In the genomic region with DNA sequence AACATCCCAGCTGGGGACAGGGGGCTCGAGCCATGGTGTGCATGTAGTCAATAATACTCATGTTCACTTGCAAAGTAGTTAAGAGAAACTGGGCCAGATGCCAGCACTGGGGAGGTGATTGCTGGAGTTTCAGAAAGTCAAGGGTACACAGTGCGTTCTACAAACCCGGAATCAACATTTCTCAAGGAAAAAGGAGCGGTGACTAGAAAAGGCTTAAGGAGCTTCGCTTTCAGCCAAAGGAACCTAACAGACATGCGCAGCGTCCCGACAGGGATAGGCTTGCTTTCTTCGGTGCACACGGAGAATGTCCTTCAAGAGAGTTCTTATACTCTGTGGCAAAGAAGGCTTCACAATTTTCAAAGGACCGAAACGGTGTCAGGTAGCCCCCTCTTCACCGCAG, we compare ENCODE assay signal across 11 mouse cellular contexts. TPM values are rescaled to one million over a fixed set of nuclear protein-coding genes. Genes with fewer than 3 reads are reported as not detected.
DNase-seq lines count a peak whose midpoint lies in the region; ATAC-seq and TF ChIP-seq lines count a peak whose summit lies in the region.
"Had no signal": no experiment of that assay in that cellular context is flagged by ENCODE, and none has a peak within 500 bp of the region (broad histone marks: within the 10 kb centered on the region; RNA-seq: fewer than 3 reads in every experiment).

No protein-coding gene starts in this region.

- H3K27me3 ChIP-seq in spleen, adult 2 months (ENCODE audit: control insufficient read depth, insufficient read depth, low read length), result no peaks in the 10 kb centered on the region
- no peaks in the 10 kb centered on the region for H3K27me3 ChIP-seq in forebrain, embryonic 16.5 days (replicated peaks; ENCODE audit: control insufficient read depth, insufficient read depth, low read length)

- no peaks in the 10 kb centered on the region for H3K36me3 ChIP-seq in spleen, adult 2 months (ENCODE audit: control insufficient read depth, insufficient read depth, low read length)
- no peaks in the 10 kb centered on the region for H3K36me3 ChIP-seq in forebrain, embryonic 16.5 days (ENCODE audit: control insufficient read depth, insufficient read depth)

- H3K9me3 ChIP-seq in forebrain, embryonic 16.5 days (ENCODE audit: control insufficient read depth, low read length), result no peaks in the 10 kb centered on the region

- H3K9ac ChIP-seq in forebrain, embryonic 16.5 days (replicated peaks; ENCODE audit: low read depth, low read length), result no peak overlapping the region

- peak overlapping the region; percentile 47 for H3K27ac ChIP-seq in spleen, adult 2 months (ENCODE audit: insufficient read depth, low read length)
- H3K27ac ChIP-seq in forebrain, embryonic 16.5 days (ENCODE audit: low read length), result no peak overlapping the region

- no peak for DNase-seq in spleen, adult 2 months (ENCODE audit: low read depth in 1 of 2, low spot score in 2 of 2)
- no peak for DNase-seq in spleen, adult 18-20 months
- DNase-seq in kidney, adult 11 months, result peak; percentile 81
- DNase-seq in lung, adult 2 months, result peak; percentile 38
- peak; percentile 83 for DNase-seq in testis, postnatal 10 days (ENCODE audit: low spot score)
- no peak for DNase-seq in layer of hippocampus, adult 9-10 months (ENCODE audit: low spot score)
- DNase-seq in cerebellum, postnatal 36 days, result no peak
- DNase-seq: heart, postnatal 10 days; liver had no signal

- peaks cover 20% of the 10 kb centered on the region; the same call in 1 of the 2 replicates for H3K4me1 ChIP-seq in spleen, adult 2 months (ENCODE audit: control insufficient read depth, insufficient read depth, insufficient read length)
- no peaks in the 10 kb centered on the region for H3K4me1 ChIP-seq in lung, adult 2 months (ENCODE audit: control insufficient read depth, insufficient read depth, low read length)
- H3K4me1 ChIP-seq in forebrain, embryonic 16.5 days (replicated peaks; ENCODE audit: control insufficient read depth, insufficient read depth, low read length), result no peaks in the 10 kb centered on the region

- no peak overlapping the region for H3K4me2 ChIP-seq in forebrain, embryonic 16.5 days (ENCODE audit: low read length)

- no peak overlapping the region for H3K4me3 ChIP-seq in spleen, adult 2 months (ENCODE audit: extremely low read depth, insufficient read depth, insufficient read length)
- H3K4me3 ChIP-seq in lung, adult 2 months (replicated peaks; ENCODE audit: extremely low read depth, low read depth, low read length), result no peak overlapping the region
- H3K4me3 ChIP-seq in forebrain, embryonic 16.5 days (replicated peaks; ENCODE audit: low read length), result no peak overlapping the region
- H3K4me3 ChIP-seq: myocyte had no signal

- no peak for TF ChIP-seq POLR2A in spleen, adult 2 months (IDR thresholded peaks at IDR 0.05; ENCODE audit: low read depth, low read length)
- TF ChIP-seq POLR2A in lung, adult 2 months (IDR thresholded peaks at IDR 0.05; ENCODE audit: borderline replicate concordance, extremely low read depth, low read depth, low read length), result no peak

- no peak for TF ChIP-seq CTCF in spleen, adult 2 months (IDR thresholded peaks at IDR 0.05; ENCODE audit: extremely low read depth, insufficient read depth, insufficient read length, insufficient replicate concordance)
- TF ChIP-seq CTCF in lung, adult 2 months (IDR thresholded peaks at IDR 0.05; ENCODE audit: insufficient read depth, low read length), result no peak

- no peak for ATAC-seq in forebrain, embryonic 16.5 days

- 79% methylated on average over 13 of the region's 13 CpGs for WGBS in spleen, adult 2 months
- 62% methylated on average over 13 of the region's 13 CpGs for WGBS in lung, adult 2 months
- WGBS in forebrain, embryonic 16.5 days, result 79% methylated on average over 13 of the region's 13 CpGs

RNA-seq across cellular contexts. Expression of gene Etnk1, which starts 12.1 kb away (rescaled TPM):
- polyA plus RNA-seq in spleen, adult 2 months (2012; rRNA removed), result 38.3 and 121 TPM in 2 replicates
- polyA plus RNA-seq in lung, adult 2 months (2012; rRNA removed), result 25.9 and 38.7 TPM in 2 replicates
- polyA plus RNA-seq in forebrain, embryonic 16.5 days (2015; fragmentation: Nextera tagmentation; extraction: Ambion mirVana), result 38.1 and 40.4 TPM in 2 replicates

RNA-seq across cellular contexts. Expression of gene C2cd5, which starts 54.9 kb away (rescaled TPM):
- polyA plus RNA-seq in spleen, adult 2 months (2012; rRNA removed), result 13.7 and 16.0 TPM in 2 replicates
- polyA plus RNA-seq in lung, adult 2 months (2012; rRNA removed), result 10.1 and 16.7 TPM in 2 replicates
- polyA plus RNA-seq in forebrain, embryonic 16.5 days (2015; fragmentation: Nextera tagmentation; extraction: Ambion mirVana), result 43.3 and 53.4 TPM in 2 replicates

Comparison
In these comparisons a context has a peak if more than half of its experiments do, and no peak if none do; other contexts are left out.
1. DNase-seq: peak in kidney, adult 11 months (single experiment), lung, adult 2 months (single experiment) and testis, postnatal 10 days (single experiment); none in spleen, adult 2 months (0 of 2), spleen, adult 18-20 months (0 of 2), layer of hippocampus, adult 9-10 months (single experiment) and cerebellum, postnatal 36 days (0 of 2).